Mouse (Mus musculus) MEL (cell line): ENCODE measurements around the gene Runx1.

Source experiments
- CTCF ChIP-seq, 3 experiments: IDR thresholded peaks in 2 of 3; conservative IDR thresholded peaks in 1 of 3; 2 replicates each; pipeline ENCODE4 v1.5.1; 2011 to 2012; ENCODE audit warnings: low read length in 3 of 3, low read depth in 2 of 3, mild to moderate bottlenecking in 2 of 3, improper control_type of control experiment in 1 of 3, inconsistent platforms in 1 of 3, mixed read lengths in 1 of 3, moderate library complexity in 1 of 3; ENCODE audit not compliant: control insufficient read depth in 1 of 3, insufficient read depth in 1 of 3, poor library complexity in 1 of 3, severe bottlenecking in 1 of 3
- EP300 ChIP-seq, 2 experiments: IDR thresholded peaks; 2 replicates each; pipeline ENCODE4 v1.6.1; 2011; ENCODE audit warnings: improper control_type of control experiment in 2 of 2, low read length in 2 of 2, low read depth in 1 of 2, mild to moderate bottlenecking in 1 of 2
- GATA1 ChIP-seq: IDR thresholded peaks from 2 replicates; pipeline ENCODE4 v1.6.1; 2011; ENCODE audit warnings: low read depth, low read length, improper control_type of control experiment
- KAT2A ChIP-seq: conservative IDR thresholded peaks from 2 replicates; pipeline ENCODE4 v1.6.1; 2012; ENCODE audit warnings: low read depth, low read length, improper control_type of control experiment, inconsistent platforms
- POLR2A ChIP-seq, 2 experiments: IDR thresholded peaks; 2 replicates each; pipeline ENCODE4 v1.6.1; 2011 to 2012; ENCODE audit warnings: low read length in 2 of 2, mild to moderate bottlenecking in 2 of 2, control low read depth in 1 of 2, improper control_type of control experiment in 1 of 2, low read depth in 1 of 2, moderate library complexity in 1 of 2; ENCODE audit not compliant: control insufficient read depth in 1 of 2, insufficient read depth in 1 of 2, poor library complexity in 1 of 2
- USF2 ChIP-seq, 2 experiments: IDR thresholded peaks; 2 replicates each; pipeline ENCODE4 v1.6.1; 2011 to 2012; ENCODE audit warnings: improper control_type of control experiment in 2 of 2, low read length in 2 of 2, borderline replicate concordance in 1 of 2, inconsistent platforms in 1 of 2, low read depth in 1 of 2, mild to moderate bottlenecking in 1 of 2; ENCODE audit not compliant: insufficient read depth in 1 of 2
- ZKSCAN1 ChIP-seq: IDR thresholded peaks from 2 replicates; pipeline ENCODE4 v1.6.1; 2012; ENCODE audit warnings: low read depth, mild to moderate bottlenecking, inconsistent platforms, low read length, improper control_type of control experiment, moderate library complexity

DNA sequence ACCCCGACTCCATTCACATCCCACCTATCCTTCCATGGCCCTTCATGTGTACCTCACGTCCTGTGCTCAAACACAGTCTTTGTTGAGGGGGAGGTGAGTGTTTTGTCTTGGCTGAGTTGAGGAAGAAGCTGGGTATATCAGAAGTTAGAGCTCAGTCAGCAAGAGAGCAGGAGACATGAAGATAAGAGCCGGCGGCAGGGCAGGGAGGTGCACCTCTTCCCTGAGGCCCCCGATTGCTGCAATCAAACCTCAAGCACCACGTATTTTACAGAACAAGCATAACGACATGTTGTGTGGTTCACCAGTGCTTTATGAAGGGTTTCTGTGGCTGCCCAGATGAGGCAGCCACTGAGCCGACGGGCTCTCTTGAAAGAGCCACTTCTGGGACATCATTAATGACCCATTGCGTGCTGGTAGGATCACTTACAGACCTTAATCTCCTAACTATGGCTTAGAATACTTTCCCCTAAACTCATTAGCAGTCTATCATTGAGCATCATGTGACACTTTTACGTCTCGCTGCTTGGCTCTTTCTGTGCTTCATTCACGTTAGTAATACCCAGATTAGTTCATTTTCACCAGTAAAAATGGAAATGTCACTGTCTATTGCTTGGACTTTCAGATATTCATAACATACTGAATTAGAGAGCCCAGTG lies 61.1 kb downstream of the Runx1 start:
- TF ChIP-seq CTCF (IDR thresholded peaks at IDR 0.05 in 2 of 3, conservative IDR thresholded peaks at IDR 0.05 in 1 of 3; ENCODE audit: control insufficient read depth in 1 of 3, insufficient read depth in 1 of 3, low read depth in 2 of 3, low read length in 3 of 3, poor library complexity in 1 of 3, severe bottlenecking in 1 of 3) (no peak), KAT2A (no peak), POLR2A (IDR thresholded peaks at IDR 0.05; ENCODE audit: control insufficient read depth in 1 of 2, insufficient read depth in 1 of 2, low read depth in 1 of 2, low read length in 2 of 2, poor library complexity in 1 of 2) (peak in 1 of 2 experiments; percentile 31; a peak in 1 of 4 replicates), USF2 (IDR thresholded peaks at IDR 0.05; ENCODE audit: borderline replicate concordance in 1 of 2, insufficient read depth in 1 of 2, low read depth in 1 of 2, low read length in 2 of 2) (0 out of 4 replicates have a peak, but pooled peaks of 1 of the 2 experiments have one; percentile 23), GATA1 (peak; percentile 95), ZKSCAN1 (no peak), EP300 (IDR thresholded peaks at IDR 0.05; ENCODE audit: low read depth in 1 of 2, low read length in 2 of 2) (peak; percentile 92 to 98)
